Mouse (Mus musculus): ENCODE measurements at regions not wholly inside any gene's neighbourhood (a gene's known extent, or its start where the extent isn't known, plus 50 kb on each side); places are given as distances from the start of the nearest gene placed in this dataset.

GRCm38 (mm10) chr10:92625781-92626180, 96.4 kb downstream of the Nedd1 start:
- H3K36me3 ChIP-seq (ENCODE audit: control insufficient read depth, insufficient read depth, low read length): no peaks in the 10 kb centered on the region
- no peak overlapping the region for H3K9ac ChIP-seq (replicated peaks; ENCODE audit: low read depth, low read length)
- H3K4me3 ChIP-seq (ENCODE audit: low read depth, low read length): no peak overlapping the region
- H3K27me3 ChIP-seq (ENCODE audit: control insufficient read depth, insufficient read depth, low read length): no peaks in the 10 kb centered on the region
- H3K9me3 ChIP-seq (ENCODE audit: control insufficient read depth, low read length): no peaks in the 10 kb centered on the region
- no peaks in the 10 kb centered on the region for H3K4me1 ChIP-seq (ENCODE audit: control insufficient read depth, insufficient read depth, low read length)
- ATAC-seq (ENCODE audit: low read depth): no peak
- no peak overlapping the region for H3K27ac ChIP-seq (ENCODE audit: low read depth, low read length)
- WGBS: 65% methylated on average over 7 of the region's 7 CpGs
- no peak overlapping the region for H3K4me2 ChIP-seq (ENCODE audit: low read depth, low read length)

- 85% methylated on average over 5 of the region's 5 CpGs for WGBS
- Histone ChIP-seq H3K4me1 (ENCODE audit: control insufficient read depth, insufficient read depth, low read length) (no peaks in the 10 kb centered on the region), H3K27ac (ENCODE audit: low read depth, low read length) (no peak overlapping the region), H3K9ac (replicated peaks; ENCODE audit: low read depth, low read length) (no peak overlapping the region), H3K27me3 (ENCODE audit: control insufficient read depth, insufficient read depth, low read length) (no peaks in the 10 kb centered on the region), H3K9me3 (ENCODE audit: control insufficient read depth, low read length) (no peaks in the 10 kb centered on the region), H3K36me3 (ENCODE audit: control insufficient read depth, insufficient read depth, low read length) (no peaks in the 10 kb centered on the region), H3K4me3 (ENCODE audit: low read depth, low read length) (no peak overlapping the region), H3K4me2 (ENCODE audit: low read depth, low read length) (no peak overlapping the region)
- ATAC-seq (ENCODE audit: low read depth): no peak
These were observed 106.4 kb downstream of the Nedd1 start for GRCm38 (mm10) chr10:92615684-92616379.

- H3K4me1 ChIP-seq (ENCODE audit: control insufficient read depth, insufficient read depth, low read length): no peaks in the 10 kb centered on the region
- H3K4me3 ChIP-seq (ENCODE audit: low read depth, low read length): no peak overlapping the region
- no peaks in the 10 kb centered on the region for H3K27me3 ChIP-seq (ENCODE audit: control insufficient read depth, insufficient read depth, low read length)
- H3K4me2 ChIP-seq (ENCODE audit: low read depth, low read length): no peak overlapping the region
- H3K27ac ChIP-seq (ENCODE audit: low read depth, low read length): no peak overlapping the region
- H3K36me3 ChIP-seq (ENCODE audit: control insufficient read depth, insufficient read depth, low read length): no peaks in the 10 kb centered on the region
- no peak overlapping the region for H3K9ac ChIP-seq (replicated peaks; ENCODE audit: low read depth, low read length)
- no peaks in the 10 kb centered on the region for H3K9me3 ChIP-seq (ENCODE audit: control insufficient read depth, low read length)
- 39% methylated on average over 6 of the region's 6 CpGs for WGBS
- no peak for ATAC-seq (ENCODE audit: low read depth)
These were observed 107.9 kb downstream of the Nedd1 start for GRCm38 (mm10) chr10:92614341-92614740.

- Histone ChIP-seq H3K9me3 (ENCODE audit: control insufficient read depth, low read length) (no peaks in the 10 kb centered on the region), H3K4me1 (ENCODE audit: control insufficient read depth, insufficient read depth, low read length) (0 out of 2 replicates have a peak, but pooled peaks cover 5% of the 10 kb centered on the region), H3K9ac (replicated peaks; ENCODE audit: low read depth, low read length) (no peak overlapping the region), H3K27ac (ENCODE audit: low read depth, low read length) (no peak overlapping the region), H3K4me2 (ENCODE audit: low read depth, low read length) (no peak overlapping the region), H3K27me3 (ENCODE audit: control insufficient read depth, insufficient read depth, low read length) (no peaks in the 10 kb centered on the region), H3K4me3 (ENCODE audit: low read depth, low read length) (no peak overlapping the region), H3K36me3 (ENCODE audit: control insufficient read depth, insufficient read depth, low read length) (no peaks in the 10 kb centered on the region)
- ATAC-seq (ENCODE audit: low read depth): no peak
- WGBS: 81% methylated on average over 3 of the region's 3 CpGs
These were observed 111.2 kb downstream of the Nedd1 start for GRCm38 (mm10) chr10:92611060-92611459.

- H3K36me3 ChIP-seq (ENCODE audit: control insufficient read depth, insufficient read depth, low read length): no peaks in the 10 kb centered on the region
- H3K4me3 ChIP-seq (ENCODE audit: low read depth, low read length): no peak overlapping the region
- H3K9me3 ChIP-seq (ENCODE audit: control insufficient read depth, low read length): no peaks in the 10 kb centered on the region
- no peak overlapping the region for H3K4me2 ChIP-seq (ENCODE audit: low read depth, low read length)
- H3K27ac ChIP-seq (ENCODE audit: low read depth, low read length): no peak overlapping the region
- H3K4me1 ChIP-seq (ENCODE audit: control insufficient read depth, insufficient read depth, low read length): 0 out of 2 replicates have a peak, but pooled peaks cover 5% of the 10 kb centered on the region
- WGBS: 52% methylated on average over 4 of the region's 4 CpGs
- ATAC-seq (ENCODE audit: low read depth): no peak
- H3K27me3 ChIP-seq (ENCODE audit: control insufficient read depth, insufficient read depth, low read length): no peaks in the 10 kb centered on the region
- no peak overlapping the region for H3K9ac ChIP-seq (replicated peaks; ENCODE audit: low read depth, low read length)
These were observed 115.5 kb downstream of the Nedd1 start for GRCm38 (mm10) chr10:92606761-92607160.

GRCm38 (mm10) chr10:92605646-92606045, 116.6 kb downstream of the Nedd1 start:
- no peak overlapping the region for H3K4me2 ChIP-seq (ENCODE audit: low read depth, low read length)
- H3K27ac ChIP-seq (ENCODE audit: low read depth, low read length): no peak overlapping the region
- H3K4me1 ChIP-seq (ENCODE audit: control insufficient read depth, insufficient read depth, low read length): 0 out of 2 replicates have a peak, but pooled peaks cover 5% of the 10 kb centered on the region
- H3K9me3 ChIP-seq (ENCODE audit: control insufficient read depth, low read length): no peaks in the 10 kb centered on the region
- H3K4me3 ChIP-seq (ENCODE audit: low read depth, low read length): no peak overlapping the region
- no peak for ATAC-seq (ENCODE audit: low read depth)
- no peaks in the 10 kb centered on the region for H3K36me3 ChIP-seq (ENCODE audit: control insufficient read depth, insufficient read depth, low read length)
- 17% methylated on average over 3 of the region's 3 CpGs for WGBS
- H3K9ac ChIP-seq (replicated peaks; ENCODE audit: low read depth, low read length): no peak overlapping the region
- no peaks in the 10 kb centered on the region for H3K27me3 ChIP-seq (ENCODE audit: control insufficient read depth, insufficient read depth, low read length)

GRCm38 (mm10) chr10:92600116-92600515, 122.1 kb downstream of the Nedd1 start:
- Histone ChIP-seq H3K4me1 (ENCODE audit: control insufficient read depth, insufficient read depth, low read length) (no peaks in the 10 kb centered on the region), H3K9me3 (ENCODE audit: control insufficient read depth, low read length) (no peaks in the 10 kb centered on the region), H3K4me2 (ENCODE audit: low read depth, low read length) (no peak overlapping the region), H3K27ac (ENCODE audit: low read depth, low read length) (no peak overlapping the region), H3K27me3 (ENCODE audit: control insufficient read depth, insufficient read depth, low read length) (no peaks in the 10 kb centered on the region), H3K4me3 (ENCODE audit: low read depth, low read length) (no peak overlapping the region), H3K9ac (replicated peaks; ENCODE audit: low read depth, low read length) (no peak overlapping the region), H3K36me3 (ENCODE audit: control insufficient read depth, insufficient read depth, low read length) (no peaks in the 10 kb centered on the region)
- WGBS: 77% methylated on average over 4 of the region's 4 CpGs
- no peak for ATAC-seq (ENCODE audit: low read depth)

- Histone ChIP-seq H3K4me2 (ENCODE audit: low read depth, low read length) (no peak overlapping the region), H3K4me3 (ENCODE audit: low read depth, low read length) (no peak overlapping the region), H3K27ac (ENCODE audit: low read depth, low read length) (no peak overlapping the region), H3K36me3 (ENCODE audit: control insufficient read depth, insufficient read depth, low read length) (no peaks in the 10 kb centered on the region), H3K27me3 (ENCODE audit: control insufficient read depth, insufficient read depth, low read length) (no peaks in the 10 kb centered on the region), H3K9ac (replicated peaks; ENCODE audit: low read depth, low read length) (no peak overlapping the region), H3K4me1 (ENCODE audit: control insufficient read depth, insufficient read depth, low read length) (no peaks in the 10 kb centered on the region), H3K9me3 (ENCODE audit: control insufficient read depth, low read length) (no peaks in the 10 kb centered on the region)
- 7% methylated on average over 6 of the region's 6 CpGs for WGBS
- ATAC-seq (ENCODE audit: low read depth): no peak
These were observed 126.5 kb downstream of the Nedd1 start for GRCm38 (mm10) chr10:92595496-92596355.

GRCm38 (mm10) chr10:92593947-92594460, 128.2 kb downstream of the Nedd1 start:
- H3K27ac ChIP-seq (ENCODE audit: low read depth, low read length): no peak overlapping the region
- H3K36me3 ChIP-seq (ENCODE audit: control insufficient read depth, insufficient read depth, low read length): no peaks in the 10 kb centered on the region
- no peak overlapping the region for H3K9ac ChIP-seq (replicated peaks; ENCODE audit: low read depth, low read length)
- 64% methylated on average over 7 of the region's 7 CpGs for WGBS
- H3K9me3 ChIP-seq (ENCODE audit: control insufficient read depth, low read length): no peaks in the 10 kb centered on the region
- no peak for ATAC-seq (ENCODE audit: low read depth)
- no peak overlapping the region for H3K4me3 ChIP-seq (ENCODE audit: low read depth, low read length)
- H3K4me2 ChIP-seq (ENCODE audit: low read depth, low read length): no peak overlapping the region
- no peaks in the 10 kb centered on the region for H3K4me1 ChIP-seq (ENCODE audit: control insufficient read depth, insufficient read depth, low read length)
- H3K27me3 ChIP-seq (ENCODE audit: control insufficient read depth, insufficient read depth, low read length): no peaks in the 10 kb centered on the region
